Mouse (Mus musculus): ENCODE measurements around the gene B3gntl1. TPM values are rescaled to one million over a fixed set of nuclear protein-coding genes. Genes with fewer than 3 reads are reported as not detected.

B3gntl1 gene
- 12.5 TPM for total RNA-seq (2023)

GRCm38 (mm10) chr11:121672990-121673572, at the start of gene B3gntl1:
Gene B3gntl1, minus strand, starts transcription at chr11:121673153.

GRCm38 (mm10) chr11:121701244-121701643, 28.3 kb upstream of the B3gntl1 start, which contains the start of gene Metrnl:
Gene Metrnl, plus strand, starts transcription at chr11:121701544.

Other genes starting within 250 kb of the B3gntl1 start
- 0.18 TPM for gene Fn3k, start 238.2 kb downstream of the B3gntl1 start, total RNA-seq (2023)
- gene Tbcd, start 221.2 kb downstream of the B3gntl1 start, total RNA-seq (2023), result 34.0 TPM
- gene Zfp750, start 153.8 kb downstream of the B3gntl1 start, total RNA-seq (2023), result not detected
- gene Metrnl, start 28.4 kb upstream of the B3gntl1 start, total RNA-seq (2023), result 1.3 TPM
- not detected for gene Ptchd3, start 157.1 kb upstream of the B3gntl1 start, total RNA-seq (2023)